Mouse (Mus musculus) ovary, postnatal 14 days (tissue): ENCODE measurements around the gene Hivep1.

Experiments
- DNase-seq: peaks from one replicate; pipeline ENCODE4 v3.0.0; 2022; ENCODE audit warnings: low spot score

Hivep1 gene

DNA sequence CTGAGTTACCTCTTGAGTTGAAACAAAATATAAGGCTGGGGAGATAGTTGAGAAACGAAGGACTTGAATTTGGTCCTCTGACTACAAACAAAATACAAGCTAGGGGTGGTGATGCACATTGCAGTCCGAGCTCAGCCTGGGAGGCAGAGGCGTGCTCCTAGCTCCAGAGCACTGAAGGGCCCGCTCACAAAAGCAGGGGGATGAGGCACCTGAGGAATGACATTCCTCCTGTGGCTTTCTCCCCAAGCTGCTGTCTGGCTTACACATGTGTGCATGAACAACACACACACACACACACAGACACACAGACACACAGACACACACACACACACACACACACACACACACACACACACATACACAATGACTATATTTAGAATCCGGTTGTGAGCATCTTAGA is 60.9 kb downstream of the Hivep1 start:
- DNase-seq = no peak

DNA sequence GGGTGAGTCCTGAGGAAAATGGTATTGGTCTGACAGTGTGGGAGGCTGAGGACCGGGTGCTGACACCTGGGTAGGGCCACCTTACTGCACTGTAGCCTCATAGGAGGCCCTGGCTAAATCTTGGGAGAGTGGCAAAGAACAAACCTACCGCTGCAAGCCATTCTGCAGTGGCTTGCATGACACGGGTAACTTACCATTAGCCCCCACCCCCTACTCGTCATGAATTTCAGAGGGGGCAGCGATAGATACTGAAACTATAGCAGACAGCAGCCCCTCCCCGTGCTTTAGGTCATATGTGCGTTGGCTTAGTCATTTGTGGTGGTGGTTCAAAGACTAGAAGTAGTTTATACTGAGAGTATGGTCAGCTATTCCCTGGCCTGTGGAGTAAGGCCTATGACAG is 61.8 kb downstream of the Hivep1 start:
- no peak for DNase-seq

DNA sequence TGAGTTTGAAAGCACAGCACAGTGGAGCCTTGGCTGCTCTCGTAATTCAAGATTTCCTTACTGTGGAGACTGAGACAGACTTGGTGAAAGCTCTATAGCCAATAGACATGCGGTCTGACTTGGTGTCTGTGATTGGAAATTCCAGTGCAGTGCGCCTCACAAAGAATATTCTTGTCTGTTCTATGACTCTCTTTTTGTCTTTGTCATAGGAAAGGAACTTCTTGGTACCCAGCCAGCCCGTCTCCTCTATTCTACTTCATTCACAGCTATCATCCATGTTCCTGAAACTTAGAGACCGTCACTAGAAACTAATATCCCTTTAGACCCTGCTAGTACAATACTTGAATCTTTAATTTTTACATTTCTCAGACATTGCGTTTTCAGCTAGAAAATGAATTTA is 64.5 kb downstream of the Hivep1 start:
- no peak for DNase-seq

DNA sequence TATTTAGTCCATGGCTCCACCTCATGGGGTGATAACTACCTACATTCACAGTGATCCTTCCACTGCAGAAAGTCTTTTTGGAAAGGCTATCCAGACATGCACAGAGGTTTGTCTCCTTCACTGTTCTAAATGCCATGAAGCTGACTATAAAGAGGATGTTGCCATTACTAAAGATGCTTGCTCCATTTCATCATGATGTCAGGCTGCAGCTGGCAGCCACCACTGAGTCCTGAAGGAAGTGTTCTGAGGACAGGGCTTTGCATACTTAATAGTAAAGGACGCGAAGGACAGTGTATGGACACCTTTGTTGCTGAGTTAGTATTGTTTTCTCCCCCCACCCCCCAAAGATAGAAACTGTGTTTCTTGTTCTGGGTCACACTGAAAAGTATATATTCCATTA is 67.2 kb downstream of the Hivep1 start:
- DNase-seq = no peak

DNA sequence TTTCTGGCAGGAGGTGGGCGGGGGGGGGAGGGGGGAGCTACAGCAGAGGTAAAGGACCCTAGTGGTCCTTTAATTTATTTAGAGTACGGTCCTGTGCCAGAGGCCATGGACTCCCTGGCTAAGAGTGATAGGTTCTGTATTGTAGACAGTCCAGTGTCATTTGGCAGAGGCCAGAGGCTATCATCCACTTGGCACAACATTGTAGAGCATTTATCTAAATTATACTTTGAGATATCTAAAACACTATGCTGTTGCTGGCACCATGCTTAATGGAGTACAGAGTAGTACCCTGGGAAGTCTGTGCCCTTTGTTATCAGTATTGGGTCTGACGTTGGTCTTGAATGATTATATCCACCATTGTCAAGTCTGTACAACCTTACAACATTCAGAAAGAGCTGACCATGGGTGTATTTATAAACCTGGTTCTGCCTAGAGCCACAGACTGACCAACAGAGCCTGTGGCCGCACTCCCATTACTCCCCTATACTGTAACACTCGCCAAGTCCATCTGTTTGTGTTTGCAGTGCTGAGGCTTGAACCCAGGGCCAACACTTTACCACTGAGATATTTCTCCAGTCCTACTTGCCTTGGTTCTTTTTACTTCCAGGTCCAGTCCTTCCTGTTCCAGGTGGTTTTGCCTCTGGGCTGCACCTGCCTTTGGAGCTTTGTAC is 69.4 kb downstream of the Hivep1 start:
- no peak for DNase-seq

DNA sequence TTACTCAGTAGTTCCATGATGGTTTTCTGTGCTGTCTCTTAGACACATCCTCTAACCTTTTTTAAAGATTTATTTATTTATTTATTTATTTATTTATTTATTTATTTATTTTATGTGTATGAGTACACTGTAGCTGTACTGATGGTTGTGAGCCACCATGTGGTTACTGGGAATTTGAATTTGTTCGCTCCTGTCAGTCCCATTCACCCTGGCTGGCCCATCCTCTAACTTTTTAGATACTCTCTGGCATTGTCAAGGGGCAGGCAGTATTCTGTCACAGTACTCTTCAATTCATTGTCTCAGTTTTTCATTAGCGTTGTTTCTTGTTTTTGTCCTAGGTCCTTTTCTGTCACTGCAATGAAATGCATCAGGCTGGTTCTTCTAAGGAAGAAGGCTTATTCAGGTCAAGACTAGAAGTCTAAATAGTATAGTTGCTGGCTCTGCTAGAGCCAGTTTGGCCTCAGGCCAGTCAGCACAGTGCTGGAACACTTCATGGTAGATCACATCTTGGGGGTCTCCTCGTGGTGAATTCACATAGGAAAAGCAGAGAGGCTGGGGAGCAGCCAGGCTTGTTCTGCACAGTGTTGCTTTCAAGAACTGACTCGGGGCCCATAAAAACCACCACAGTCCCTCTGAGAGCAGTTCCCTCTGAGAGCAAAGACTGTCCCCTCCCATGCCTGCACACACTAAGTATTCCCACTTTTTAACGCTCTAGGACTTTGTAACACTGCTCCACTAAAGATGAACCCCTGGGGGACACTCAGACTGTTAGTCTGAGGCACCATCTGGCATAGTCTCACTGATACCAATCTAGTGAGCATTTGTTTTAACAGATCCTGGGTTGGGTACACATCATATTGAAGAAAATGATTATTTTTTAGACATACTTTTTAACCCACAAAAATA is 70.2 kb downstream of the Hivep1 start:
- no peak for DNase-seq

DNA sequence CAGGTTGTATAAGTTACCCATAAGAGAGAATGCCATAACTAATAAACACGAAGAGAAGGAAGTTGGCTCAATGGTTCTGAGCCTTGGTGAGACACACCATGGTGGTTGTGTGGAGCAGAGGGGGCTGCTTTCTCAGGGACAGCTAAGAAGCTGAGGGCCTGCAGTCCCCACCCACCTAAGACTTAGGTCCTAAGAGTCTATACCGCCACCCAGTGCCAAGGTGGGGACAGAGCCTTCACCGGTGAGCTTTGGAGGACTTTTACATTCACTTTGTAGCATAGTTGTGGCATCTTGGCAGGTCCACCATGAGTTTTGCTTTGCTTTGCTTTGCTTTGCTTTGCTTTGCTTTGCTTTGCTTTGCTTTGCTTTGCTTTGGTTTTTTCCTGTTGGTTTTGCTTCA is 92.8 kb downstream of the Hivep1 start:
- DNase-seq = no peak

DNA sequence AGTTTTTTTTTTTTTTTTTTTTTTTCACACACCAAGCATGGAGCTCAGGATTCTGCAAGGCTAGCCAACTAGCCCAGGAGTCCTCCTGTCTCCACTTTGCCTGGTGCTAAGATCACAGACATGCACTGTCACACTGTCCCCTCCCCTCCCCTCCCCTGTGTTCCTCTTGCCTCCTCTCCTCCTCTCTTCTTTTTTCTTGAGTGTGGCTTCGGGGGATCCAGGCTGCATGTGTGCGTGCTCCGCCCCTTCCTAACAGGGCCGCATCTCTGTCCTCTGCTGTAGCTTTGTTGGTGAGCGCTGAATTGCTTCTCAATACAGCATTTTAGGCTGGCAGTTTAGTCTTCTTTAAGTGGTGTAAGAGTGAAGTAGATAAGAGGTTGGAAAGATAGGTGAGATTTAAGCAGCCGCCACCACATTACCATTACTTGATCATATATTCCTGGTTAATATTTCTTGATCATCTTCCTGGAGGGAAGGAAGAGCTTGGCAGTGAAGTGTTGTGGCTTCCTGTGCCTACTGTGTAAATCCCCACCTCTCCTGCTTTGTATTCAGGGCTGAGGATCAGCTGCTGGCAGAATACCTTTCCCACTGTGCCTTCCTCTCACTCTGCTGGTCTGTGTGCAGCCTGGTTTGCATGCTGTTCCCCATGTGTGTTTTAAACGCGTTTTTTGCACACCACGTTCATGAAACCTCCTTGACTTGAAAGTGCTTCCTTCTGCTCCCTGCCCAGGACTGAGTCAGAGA is 97.7 kb downstream of the Hivep1 start:
- DNase-seq = no peak

DNA sequence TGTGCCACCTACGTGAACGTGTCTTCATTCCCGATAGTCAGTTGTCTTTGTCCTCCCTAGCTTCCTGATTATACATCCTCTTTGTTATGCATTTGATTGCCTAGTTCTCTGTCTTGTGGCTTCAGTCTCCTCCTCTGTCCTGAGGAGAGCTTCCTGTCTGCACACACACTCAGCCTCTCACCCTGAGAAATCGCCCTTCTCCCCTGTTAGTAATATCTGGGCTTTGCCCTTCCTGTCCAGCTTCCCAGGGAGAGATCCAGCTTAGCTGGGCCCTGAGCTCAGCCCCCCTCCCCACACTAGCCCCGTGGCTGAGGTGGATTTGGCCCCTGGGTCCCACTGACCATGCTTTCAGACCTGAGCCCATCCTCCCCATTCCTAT is 98.2 kb downstream of the Hivep1 start:
- no peak for DNase-seq

DNA sequence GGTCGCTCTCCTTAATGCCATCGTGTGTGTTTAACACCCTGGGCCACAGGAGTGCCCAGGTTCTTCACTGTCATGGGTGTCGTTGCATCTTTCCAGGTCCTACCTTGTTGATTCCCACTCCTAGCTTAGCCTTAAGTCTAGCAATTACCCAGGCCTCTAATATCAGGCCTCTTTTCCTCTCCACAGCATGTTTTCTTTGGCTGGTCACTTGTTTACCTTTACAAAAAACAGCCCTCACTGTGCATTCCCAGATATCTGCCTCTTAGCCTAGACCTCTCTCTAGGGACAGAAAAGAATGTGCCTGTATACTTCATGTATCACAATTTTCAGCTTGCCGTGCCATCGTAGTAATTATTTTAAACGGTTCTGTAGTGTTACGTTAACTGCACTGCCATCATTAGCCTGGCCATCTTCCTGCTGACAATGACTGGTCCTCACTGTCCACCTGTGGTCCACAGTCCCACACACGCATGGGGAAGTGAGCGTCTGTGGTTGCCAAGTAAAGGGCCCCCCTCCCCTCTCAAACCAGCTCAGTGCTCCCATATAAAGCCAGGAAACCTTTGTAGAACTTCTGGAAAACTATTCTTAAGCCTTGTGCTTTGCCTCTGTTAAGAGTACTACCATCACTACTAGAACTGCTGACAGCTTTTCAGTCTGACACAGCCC is 98.8 kb downstream of the Hivep1 start:
- no peak for DNase-seq

DNA sequence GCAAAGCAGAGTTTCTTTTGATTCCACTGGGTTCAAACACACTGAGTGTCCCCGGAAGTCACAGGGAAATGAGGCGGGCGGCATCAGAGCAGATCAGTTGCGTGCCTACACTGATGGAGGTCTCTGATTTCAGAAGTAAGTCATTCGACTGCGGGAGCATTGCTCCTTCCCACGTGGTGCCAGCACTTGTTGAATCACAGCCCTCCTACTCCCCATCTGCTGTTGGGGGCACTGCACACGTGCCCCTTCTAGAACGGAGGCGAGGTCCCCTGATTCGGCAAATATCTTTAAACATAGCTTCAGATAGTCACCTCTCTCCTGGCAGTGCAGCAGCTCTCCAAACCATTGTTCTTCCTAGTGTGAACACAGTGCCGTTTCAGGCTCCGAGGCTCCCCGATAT is 106.4 kb downstream of the Hivep1 start:
- no peak for DNase-seq

DNA sequence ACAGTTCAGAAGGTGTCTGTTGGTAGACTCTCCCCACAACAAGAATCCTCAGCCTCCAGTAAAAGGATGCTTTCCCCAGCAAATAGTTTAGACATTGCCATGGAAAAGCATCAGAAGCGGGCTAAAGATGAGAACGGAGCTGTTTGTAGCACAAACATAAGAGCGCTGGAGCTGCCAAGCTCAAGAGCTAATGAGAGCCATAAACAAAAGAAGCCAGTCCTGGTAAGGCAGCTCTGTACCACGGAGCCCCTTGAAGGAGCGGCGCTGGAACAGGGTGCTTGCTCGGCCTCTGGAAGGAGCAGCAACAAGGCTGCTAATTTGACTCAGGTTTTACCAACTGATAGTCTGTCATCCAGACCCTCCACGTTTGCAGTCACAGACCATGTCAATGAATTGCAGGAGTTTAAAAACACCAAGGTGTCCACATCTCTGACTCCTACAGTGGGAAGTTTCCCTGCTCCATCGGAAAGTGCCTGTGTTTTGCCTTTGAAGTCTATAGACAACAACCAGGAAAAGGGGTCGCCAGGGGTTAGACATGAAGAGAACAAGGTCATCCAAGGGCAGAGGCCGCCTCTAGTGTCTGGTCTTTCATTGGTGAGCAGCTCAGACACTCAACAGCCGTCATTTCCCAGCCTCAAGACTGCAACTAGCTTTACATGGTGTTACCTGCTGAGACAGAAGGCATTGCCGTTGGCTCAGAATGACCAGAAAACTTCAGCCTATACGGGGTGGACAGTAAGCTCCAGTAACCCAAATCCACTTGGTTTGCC is 107.8 kb downstream of the Hivep1 start:
- no peak for DNase-seq

DNA sequence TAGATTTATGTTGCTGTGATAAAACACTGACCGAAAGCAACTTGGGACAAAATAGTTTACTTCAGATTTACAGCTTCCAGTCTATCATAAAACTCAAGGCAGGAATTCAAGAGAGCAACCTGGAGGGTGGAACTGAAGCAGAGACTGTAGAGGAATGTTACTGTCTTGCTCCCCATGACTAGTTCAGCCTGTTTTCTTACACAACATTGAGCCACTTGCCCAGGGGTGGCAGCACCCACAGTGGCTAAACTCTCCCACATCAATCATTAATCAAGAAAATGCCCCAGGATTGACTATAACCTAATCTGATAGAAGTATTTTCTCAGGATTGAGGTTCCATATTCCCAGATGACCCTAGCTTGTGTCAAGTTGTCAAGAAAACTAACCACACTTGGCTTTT is 119.0 kb downstream of the Hivep1 start:
- DNase-seq = no peak

DNA sequence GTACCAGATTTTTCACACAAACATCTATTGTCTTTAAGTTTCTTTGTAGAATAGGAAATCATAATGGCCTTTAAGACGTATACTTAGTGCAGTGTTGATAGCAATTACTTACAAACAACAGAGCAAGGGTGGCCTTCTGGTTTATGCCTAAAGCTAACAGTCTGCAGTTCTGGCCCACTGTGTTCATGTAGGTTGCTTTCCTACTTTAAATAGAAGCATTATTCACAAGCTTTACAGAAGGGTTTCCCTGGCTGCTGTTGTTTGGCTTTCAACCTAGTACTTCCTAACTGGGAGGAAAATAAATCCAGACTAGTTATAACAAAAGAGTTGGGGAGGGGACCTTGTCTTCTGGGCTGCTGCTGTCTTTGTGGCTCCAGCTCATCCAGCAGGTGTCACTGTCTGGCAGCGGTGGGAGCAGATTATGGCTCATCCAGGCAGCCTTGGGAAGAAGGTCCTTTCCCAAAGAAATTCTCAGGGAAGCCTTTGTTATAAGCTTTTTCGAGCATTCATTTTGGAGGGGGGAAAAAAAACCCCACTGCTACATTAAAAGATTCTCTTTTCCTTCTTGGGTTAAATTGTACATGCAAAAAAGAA is 123.1 kb downstream of the Hivep1 start:
- DNase-seq = peak; percentile 19

DNA sequence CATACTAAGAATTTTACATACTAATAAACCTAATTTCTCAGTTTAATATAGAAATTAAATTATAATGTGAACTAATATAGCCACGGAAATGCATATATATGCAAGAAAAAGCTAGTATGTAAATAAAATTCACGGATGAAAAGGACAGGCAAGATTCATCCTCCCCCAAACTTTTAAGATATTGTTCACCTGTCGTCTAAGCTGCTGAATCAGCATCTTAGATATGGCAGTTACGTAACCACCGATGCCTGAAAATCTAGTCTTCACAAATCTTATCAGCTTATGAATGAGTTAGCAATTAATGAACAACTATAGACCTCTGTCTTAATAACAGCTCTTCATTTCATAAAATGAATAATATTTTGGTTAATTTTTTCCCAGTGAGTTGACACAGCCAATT is 130.8 kb downstream of the Hivep1 start:
- no peak for DNase-seq

DNA sequence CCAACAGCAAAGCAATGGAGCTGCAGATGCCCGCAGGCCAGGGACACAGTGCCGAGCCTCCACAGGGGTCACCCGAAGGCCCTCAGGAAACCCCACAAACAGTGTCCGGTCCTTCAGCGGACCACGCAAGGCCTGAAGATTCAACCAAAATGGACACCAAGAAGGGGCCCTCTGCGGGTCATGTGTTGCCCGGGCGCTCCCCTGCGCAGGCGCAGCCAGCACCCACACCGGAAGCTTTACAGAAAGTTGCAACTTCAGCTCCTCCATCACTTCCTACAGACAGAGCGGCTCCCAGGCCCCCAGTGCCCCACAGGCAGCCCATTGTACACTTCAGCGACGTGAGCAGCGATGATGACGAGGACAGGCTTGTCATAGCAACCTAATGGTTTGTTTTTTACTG is 132.3 kb downstream of the Hivep1 start:
- DNase-seq = no peak

DNA sequence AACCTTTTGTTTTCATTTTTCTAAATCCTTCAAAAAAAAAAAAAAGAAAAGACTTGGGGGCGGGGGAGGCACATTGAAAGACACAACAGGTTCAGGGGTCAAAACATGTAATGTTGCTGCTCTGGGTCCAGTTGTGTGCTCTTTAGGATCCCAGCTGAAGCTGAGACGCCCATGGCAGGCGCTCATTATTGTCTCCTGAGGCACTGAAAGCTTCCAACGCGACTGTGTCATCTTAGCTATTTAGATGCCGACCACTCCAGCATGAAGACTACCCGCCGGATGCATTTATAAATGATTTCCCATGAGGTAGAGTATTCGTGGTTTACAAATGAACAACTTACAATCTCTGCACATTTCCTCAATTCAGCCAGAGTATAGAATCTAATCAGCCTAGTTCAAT is 141.2 kb downstream of the Hivep1 start:
- DNase-seq = no peak

DNA sequence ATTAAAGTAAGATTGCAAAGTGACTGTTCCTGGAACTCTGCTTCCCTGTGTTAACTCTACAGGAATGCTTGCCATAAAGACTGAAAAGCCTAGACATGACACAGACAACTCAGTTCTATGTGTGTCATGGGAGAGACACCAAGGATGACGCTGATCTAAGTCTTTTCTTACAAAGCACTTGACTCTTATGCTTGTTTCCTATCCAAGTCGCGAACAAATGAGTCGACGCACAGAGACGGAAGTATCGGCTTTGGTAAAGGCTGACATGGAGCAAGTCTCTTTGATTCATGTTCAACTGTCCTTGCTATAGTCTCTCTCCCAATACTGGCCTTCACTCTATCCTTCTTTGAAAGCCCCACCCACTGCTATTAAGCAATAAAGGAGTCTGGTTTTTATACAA is 143.8 kb downstream of the Hivep1 start:
- no peak for DNase-seq

DNA sequence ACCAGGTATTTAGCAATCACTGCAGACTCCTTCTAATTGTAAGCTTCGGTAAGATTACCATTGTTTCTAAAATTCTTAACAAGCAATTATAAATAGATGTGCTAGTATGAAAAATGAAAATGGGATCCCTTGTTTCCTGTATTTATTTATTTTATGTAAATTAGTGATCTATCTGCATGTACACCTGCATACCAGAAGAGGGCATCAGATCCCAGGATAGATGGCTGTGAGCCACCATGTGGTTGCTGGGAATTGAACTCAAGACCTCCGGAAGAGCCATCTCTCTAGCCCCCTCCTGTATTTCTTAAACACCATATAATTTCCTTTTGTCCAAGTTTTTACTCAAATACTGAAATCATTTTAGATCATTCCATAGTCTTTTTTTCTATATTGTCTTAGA is 145.8 kb downstream of the Hivep1 start:
- DNase-seq = no peak

DNA sequence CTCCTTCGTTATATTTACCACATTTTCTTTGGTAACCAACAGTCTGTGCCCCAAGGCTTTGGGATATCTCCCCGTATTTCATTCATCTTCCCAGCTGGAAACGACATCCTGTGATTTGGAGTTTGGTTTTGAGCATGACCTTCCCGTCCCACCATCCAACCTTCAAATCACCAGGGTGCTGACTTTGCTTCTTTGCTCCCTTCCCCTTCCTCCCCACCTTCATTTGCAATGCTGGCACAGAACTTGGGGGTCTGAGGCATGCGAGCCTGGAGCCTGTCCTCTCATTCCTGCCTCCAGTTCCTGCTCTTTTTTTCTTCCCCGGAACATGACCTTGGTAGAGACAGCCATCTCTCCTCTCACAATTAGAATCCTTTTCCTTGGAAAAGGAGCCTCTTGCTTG is 161.7 kb downstream of the Hivep1 start:
- DNase-seq = no peak

DNA sequence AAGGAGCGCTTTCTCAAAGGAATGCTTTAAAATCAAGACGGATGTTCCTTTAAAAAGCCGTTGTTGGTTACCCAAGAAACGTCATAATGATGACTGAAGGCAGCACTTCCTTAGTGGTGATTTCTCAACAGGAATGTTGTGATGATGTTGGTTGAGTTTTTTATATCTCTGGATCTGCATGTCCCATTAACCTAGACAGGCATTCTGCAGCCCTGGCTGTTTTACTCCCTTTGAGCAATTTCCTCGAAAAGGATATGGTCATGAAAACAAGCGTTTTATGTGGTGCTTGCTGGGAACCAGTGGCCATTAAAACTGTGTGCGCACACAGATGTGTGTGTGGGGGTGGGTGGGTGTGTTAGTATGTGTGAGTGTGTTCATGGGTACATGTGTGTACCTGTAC is 170.6 kb downstream of the Hivep1 start:
- DNase-seq = no peak
